Mouse (Mus musculus): ENCODE data around the gene 4932438H23Rik. TPM values are rescaled to one million over a fixed set of nuclear protein-coding genes. Genes with fewer than 3 reads are reported as not detected.

The 4932438H23Rik gene
- 0.46 TPM for polyA plus RNA-seq (2017; shearing (Covaris generic))

DNA sequence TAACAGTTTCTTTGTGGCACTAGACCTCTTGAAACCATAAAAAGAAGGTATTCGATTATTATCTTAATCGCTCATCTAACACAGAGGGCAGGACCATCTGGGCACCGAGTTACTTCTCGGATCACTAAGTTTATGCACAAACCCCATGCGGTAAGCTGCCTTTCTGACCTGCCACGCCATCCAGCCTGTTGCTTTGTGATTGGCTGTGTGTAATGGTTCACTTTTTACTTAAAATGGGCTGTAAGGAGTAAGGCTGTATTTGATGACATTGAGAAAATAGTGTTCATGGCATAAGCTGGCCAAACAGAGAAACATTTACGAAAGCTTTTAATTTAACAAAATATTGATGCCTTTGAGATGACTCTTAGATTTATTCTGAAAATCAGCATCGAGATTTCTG lies at the start of gene 4932438H23Rik:
Gene 4932438H23Rik, minus strand, starts transcription at position 101 of the 400 bp plus-strand sequence.

DNA sequence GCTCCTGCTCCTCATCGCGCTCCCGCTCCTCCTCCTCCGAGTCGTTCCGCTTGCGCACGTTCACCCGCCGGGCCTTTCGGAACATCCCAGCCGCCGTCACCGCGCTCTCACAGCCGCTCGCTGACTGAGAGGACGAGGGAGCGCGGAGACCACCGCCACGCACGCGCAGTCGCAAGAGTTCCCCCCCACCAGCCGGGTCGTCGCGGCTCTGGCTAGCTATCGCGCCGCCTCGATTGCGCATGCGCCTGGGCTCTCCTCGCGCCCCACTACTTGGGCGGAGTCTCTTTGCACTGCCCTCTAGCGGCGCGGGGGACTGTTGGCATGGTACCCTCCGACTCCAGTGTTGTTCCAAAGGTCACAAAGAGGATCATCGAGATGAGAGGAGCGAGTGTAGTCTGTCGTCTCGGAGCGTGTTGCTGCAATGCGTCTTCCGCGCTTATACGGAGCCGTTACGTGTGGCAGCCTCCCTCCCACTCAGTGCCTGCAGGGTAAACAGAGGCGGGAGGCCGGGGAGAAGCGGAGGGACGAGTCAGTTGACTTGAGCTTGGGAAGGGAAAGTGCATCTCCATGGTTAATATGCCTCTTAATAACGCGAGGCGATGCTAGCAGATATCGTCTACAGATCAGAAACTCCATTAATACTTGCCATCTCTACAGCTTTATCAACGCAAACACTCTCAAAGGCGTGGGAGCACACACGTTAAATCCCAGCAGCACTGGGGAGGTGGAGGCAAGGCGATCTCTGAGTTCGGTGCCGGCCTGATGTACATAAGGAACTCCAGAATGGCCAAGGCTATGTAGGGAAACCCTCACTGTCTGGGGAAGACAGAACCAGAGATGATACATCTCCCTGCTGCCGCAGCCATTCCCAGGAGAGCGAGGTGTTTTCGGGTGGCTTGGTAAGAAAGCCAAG lies 50.4 kb downstream of the 4932438H23Rik start, which contains the start of gene Paxbp1:
Gene Paxbp1, minus strand, starts transcription at position 274 of the 913 bp plus-strand sequence.

DNA sequence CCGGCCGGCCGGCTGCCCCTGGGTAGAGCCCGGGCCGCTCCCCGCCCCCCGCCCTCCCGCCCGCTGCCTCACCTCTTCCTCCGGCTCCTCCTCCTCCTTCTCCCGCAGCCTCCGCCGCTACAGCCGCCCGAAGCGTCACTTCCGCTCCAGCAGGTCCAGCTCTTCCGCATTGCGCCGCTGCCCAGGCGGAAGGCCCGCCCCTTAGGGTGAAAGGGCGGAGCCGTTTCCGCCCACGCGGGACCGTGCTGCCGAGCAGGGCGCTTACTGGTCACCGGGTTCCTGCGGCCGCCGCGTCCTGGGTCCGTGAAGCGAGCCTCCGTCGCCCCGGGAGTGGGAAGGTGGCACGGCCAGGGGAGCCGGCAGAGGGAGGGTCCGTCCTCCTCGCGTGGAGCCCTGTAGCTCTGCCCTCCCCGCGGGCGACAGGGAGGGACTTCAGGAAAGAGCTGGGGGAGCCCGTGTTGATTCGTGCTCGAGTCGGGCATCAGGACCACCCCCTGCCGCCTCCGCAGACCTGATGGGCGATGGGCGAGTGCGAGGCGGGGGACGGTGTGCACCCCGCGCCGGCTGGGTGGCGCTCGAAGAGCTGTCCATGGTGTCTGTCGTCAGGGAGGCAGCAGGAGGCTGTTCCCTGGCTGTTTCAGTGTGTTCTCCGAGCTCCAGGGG lies 83.8 kb downstream of the 4932438H23Rik start, which contains the start of gene Synj1:
Gene Synj1, minus strand, starts transcription at position 288 of the 663 bp plus-strand sequence.

Other genes with a start within 250 kb of the 4932438H23Rik start
- gene Cfap298, start 160.0 kb downstream of the 4932438H23Rik start, polyA plus RNA-seq (2017; shearing (Covaris generic)): 26.6 TPM
- 33.6 TPM for gene Synj1, start 83.8 kb downstream of the 4932438H23Rik start, polyA plus RNA-seq (2017; shearing (Covaris generic))
- gene Paxbp1, start 50.6 kb downstream of the 4932438H23Rik start, polyA plus RNA-seq (2017; shearing (Covaris generic)): 97.0 TPM
- not detected for gene Olig2, start 130.3 kb upstream of the 4932438H23Rik start, polyA plus RNA-seq (2017; shearing (Covaris generic))
- not detected for gene Olig1, start 174.7 kb upstream of the 4932438H23Rik start, polyA plus RNA-seq (2017; shearing (Covaris generic))